Mouse (Mus musculus) kidney, adult 10 weeks (tissue): ENCODE measurements around the gene Zfp784. TPM values are rescaled to one million over a fixed set of nuclear protein-coding genes. Genes with fewer than 3 reads are reported as not detected.

Source experiments
- polyA plus RNA-seq: library from polyadenylated mRNA; stranded (reverse); fragments of 350-450 nt; fragmentation: Illumina TruSeq; extraction: RNeasy Lipid Tissue Mini Kit (QIAGEN cat#74804); gene quantifications from one replicate; pipeline ENCODE4 v1.2.3, GENCODE M21; 2014; ENCODE audit warnings: low read depth, low replicate concordance

Zfp784 gene
- 5.4 TPM for polyA plus RNA-seq

GRCm38 (mm10) chr7:5038109-5038732 is at the start of gene Zfp784:
Gene Zfp784, minus strand, starts transcription at chr7:5038446.

GRCm38 (mm10) chr7:5080010-5080751 is 41.9 kb upstream of the Zfp784 start, which contains the start of gene Epn1:
Gene Epn1, plus strand, starts transcription at chr7:5080235.

GRCm38 (mm10) chr7:5061774-5062359 is 23.6 kb upstream of the Zfp784 start, which contains the start of gene U2af2:
Gene U2af2, plus strand, starts transcription at chr7:5062143.

GRCm38 (mm10) chr7:5051193-5052192 is 13.2 kb upstream of the Zfp784 start, which contains the start of gene Zfp580:
Gene Zfp580, plus strand, starts transcription at chr7:5051538.

GRCm38 (mm10) chr7:5033818-5034217 is 4.4 kb downstream of the Zfp784 start, which contains the start of gene 4632433K11Rik:
Gene 4632433K11Rik, plus strand, starts transcription at chr7:5034118.

GRCm38 (mm10) chr7:5020000-5020681 is 18.1 kb downstream of the Zfp784 start, which contains the start of the genes Zfp865 and Ccdc106:
Gene Zfp865, plus strand, starts transcription at chr7:5020376.
Gene Ccdc106, plus strand, starts transcription at chr7:5020553.

GRCm38 (mm10) chr7:5015118-5016001 is 22.9 kb downstream of the Zfp784 start, which contains the start of gene Gm44973:
Gene Gm44973, plus strand, starts transcription at chr7:5015496.

GRCm38 (mm10) chr7:5014251-5015117 is 23.8 kb downstream of the Zfp784 start, which contains the start of the genes Zfp524 and Fiz1:
Gene Zfp524, plus strand, starts transcription at chr7:5014415.
Gene Fiz1, minus strand, starts transcription at chr7:5014697.

GRCm38 (mm10) chr7:4996003-4996895 is 42.0 kb downstream of the Zfp784 start, which contains the start of gene Zfp579:
Gene Zfp579, minus strand, starts transcription at chr7:4996158.

Other genes starting within 250 kb of the Zfp784 start
- gene Tmem238, start 248.8 kb downstream of the Zfp784 start, polyA plus RNA-seq = 1.3 TPM
- gene Rpl28, start 245.6 kb downstream of the Zfp784 start, polyA plus RNA-seq = 11.3 TPM
- 2.9 TPM for gene Ube2s, start 225.9 kb downstream of the Zfp784 start, polyA plus RNA-seq
- gene Shisa7, start 193.8 kb downstream of the Zfp784 start, polyA plus RNA-seq = 3.2 TPM
- 2.9 TPM for gene Isoc2b, start 168.2 kb downstream of the Zfp784 start, polyA plus RNA-seq
- 5.4 TPM for gene Isoc2a, start 161.3 kb downstream of the Zfp784 start, polyA plus RNA-seq
- gene Gm36210, start 131.9 kb downstream of the Zfp784 start, polyA plus RNA-seq = not detected
- not detected for gene Zfp628, start 123.2 kb downstream of the Zfp784 start, polyA plus RNA-seq
- gene Nat14, start 116.4 kb downstream of the Zfp784 start, polyA plus RNA-seq = 0.57 TPM
- gene Ssc5d, start 112.7 kb downstream of the Zfp784 start, polyA plus RNA-seq = not detected
- not detected for gene Sbk2, start 74.0 kb downstream of the Zfp784 start, polyA plus RNA-seq
- not detected for gene Sbk3, start 67.3 kb downstream of the Zfp784 start, polyA plus RNA-seq
- 10.8 TPM for gene Zfp579, start 42.3 kb downstream of the Zfp784 start, polyA plus RNA-seq
- gene Zfp524, start 24.0 kb downstream of the Zfp784 start, polyA plus RNA-seq = not detected
- 11.1 TPM for gene Fiz1, start 23.7 kb downstream of the Zfp784 start, polyA plus RNA-seq
- gene Gm44973, start 22.9 kb downstream of the Zfp784 start, polyA plus RNA-seq = not detected
- 2.9 TPM for gene Zfp865, start 18.1 kb downstream of the Zfp784 start, polyA plus RNA-seq
- 0.49 TPM for gene Ccdc106, start 17.9 kb downstream of the Zfp784 start, polyA plus RNA-seq
- gene 4632433K11Rik, start 4.3 kb downstream of the Zfp784 start, polyA plus RNA-seq = 3.2 TPM
- gene Zfp580, start 13.1 kb upstream of the Zfp784 start, polyA plus RNA-seq = 0.57 TPM
- gene U2af2, start 23.7 kb upstream of the Zfp784 start, polyA plus RNA-seq = 6.9 TPM
- gene Epn1, start 41.8 kb upstream of the Zfp784 start, polyA plus RNA-seq = 0.93 TPM
- not detected for gene Rfpl4, start 78.5 kb upstream of the Zfp784 start, polyA plus RNA-seq
- gene Rasl2-9, start 87.5 kb upstream of the Zfp784 start, polyA plus RNA-seq = 3.3 TPM
- not detected for gene Vmn1r55, start 111.2 kb upstream of the Zfp784 start, polyA plus RNA-seq
- not detected for gene Vmn1r56, start 158.3 kb upstream of the Zfp784 start, polyA plus RNA-seq
- gene Vmn1r57, start 180.0 kb upstream of the Zfp784 start, polyA plus RNA-seq = not detected